Comparison of ENCODE assay signal across 7 mouse cellular contexts in genomic region chr1:131657945-131658354, GRCm38 (mm10). TPM values are rescaled to one million over a fixed set of nuclear protein-coding genes. Genes with fewer than 3 reads are reported as not detected.
DNase-seq lines count a peak whose midpoint lies in the region; ATAC-seq and TF ChIP-seq lines count a peak whose summit lies in the region.

No protein-coding gene starts in this region.

- ATAC-seq in embryonic facial prominence, embryonic 13.5 days (ENCODE audit: insufficient number of reproducible peaks, insufficient read depth, low FRiP score, low TSS enrichment, low read depth): peak; percentile 63; the same call in 1 of the 2 replicates
- ATAC-seq in limb, embryonic 13.5 days (ENCODE audit: low FRiP score, low read depth): peak; percentile 91
- ATAC-seq in midbrain, embryonic 16.5 days: peak; percentile 94

- peak overlapping the region; percentile 27 for H3K4me3 ChIP-seq in embryonic facial prominence, embryonic 13.5 days
- no peak overlapping the region for H3K4me3 ChIP-seq in heart, adult 2 months
- peak overlapping the region; percentile 24 for H3K4me3 ChIP-seq in limb, embryonic 13.5 days
- peak overlapping the region; percentile 36 for H3K4me3 ChIP-seq in midbrain, embryonic 16.5 days (ENCODE audit: low read depth, low read length)

- no peaks in the 10 kb centered on the region for H3K4me1 ChIP-seq in embryonic facial prominence, embryonic 13.5 days
- H3K4me1 ChIP-seq in heart, adult 2 months (ENCODE audit: control insufficient read depth, insufficient read depth, low read length): no peaks in the 10 kb centered on the region; the same call in 1 of the 2 replicates
- H3K4me1 ChIP-seq in limb, embryonic 13.5 days: 0 out of 2 replicates have a peak, but pooled peaks cover 5% of the 10 kb centered on the region
- H3K4me1 ChIP-seq in midbrain, embryonic 16.5 days (ENCODE audit: control insufficient read depth, insufficient read depth, low read length): peaks cover 7% of the 10 kb centered on the region

- H3K9me3 ChIP-seq in embryonic facial prominence, embryonic 13.5 days: no peaks in the 10 kb centered on the region
- no peaks in the 10 kb centered on the region for H3K9me3 ChIP-seq in limb, embryonic 13.5 days
- no peaks in the 10 kb centered on the region for H3K9me3 ChIP-seq in midbrain, embryonic 16.5 days (replicated peaks; ENCODE audit: control insufficient read depth, low read length, poor library complexity, severe bottlenecking)

- TF ChIP-seq CTCF in heart, adult 2 months (IDR thresholded peaks at IDR 0.05): peak; percentile 97; the same call in 1 of the 2 replicates

- TF ChIP-seq EP300 in heart, adult 2 months (IDR thresholded peaks at IDR 0.05; ENCODE audit: insufficient read depth, low read depth, low read length): 0 out of 2 replicates have a peak, but pooled peaks have one; percentile 35

- H3K27me3 ChIP-seq in embryonic facial prominence, embryonic 13.5 days: no peaks in the 10 kb centered on the region
- H3K27me3 ChIP-seq in heart, adult 2 months (ENCODE audit: control insufficient read depth, insufficient read depth, low read length): no peaks in the 10 kb centered on the region
- H3K27me3 ChIP-seq in limb, embryonic 13.5 days: no peaks in the 10 kb centered on the region
- H3K27me3 ChIP-seq in midbrain, embryonic 16.5 days (ENCODE audit: control insufficient read depth, insufficient read depth, low read depth, low read length): no peaks in the 10 kb centered on the region

- H3K79me2 ChIP-seq in heart, adult 2 months (replicated peaks; ENCODE audit: control insufficient read depth, insufficient read depth, low read length): no peaks in the 10 kb centered on the region

- H3K9ac ChIP-seq in embryonic facial prominence, embryonic 13.5 days: peak overlapping the region; percentile 41
- H3K9ac ChIP-seq in heart, adult 2 months (ENCODE audit: low read depth, low read length): no peak overlapping the region
- H3K9ac ChIP-seq in limb, embryonic 13.5 days: 0 out of 2 replicates have a peak overlapping the region, but pooled peaks have one; percentile 8
- peak overlapping the region; percentile 52 for H3K9ac ChIP-seq in midbrain, embryonic 16.5 days (ENCODE audit: low read depth, low read length)

- no peaks in the 10 kb centered on the region for H3K36me3 ChIP-seq in embryonic facial prominence, embryonic 13.5 days
- H3K36me3 ChIP-seq in heart, adult 2 months (ENCODE audit: control insufficient read depth, insufficient read depth, low read length): no peaks in the 10 kb centered on the region
- H3K36me3 ChIP-seq in limb, embryonic 13.5 days: no peaks in the 10 kb centered on the region
- no peaks in the 10 kb centered on the region for H3K36me3 ChIP-seq in midbrain, embryonic 16.5 days (ENCODE audit: control insufficient read depth, insufficient read depth, low read length)

- peak overlapping the region; percentile 53 for H3K4me2 ChIP-seq in embryonic facial prominence, embryonic 13.5 days
- H3K4me2 ChIP-seq in limb, embryonic 13.5 days (replicated peaks): peak overlapping the region; percentile 51
- H3K4me2 ChIP-seq in midbrain, embryonic 16.5 days (ENCODE audit: low read length): peak overlapping the region; percentile 59

- intact Hi-C loops in heart, adult 2 months (cut with DNase I): loop anchor here (1.0 kb wide), 1 partner anchor 45 kb away; no protein-coding TSS in a partner anchor

- peak overlapping the region; percentile 52; the same call in 1 of the 2 replicates for H3K27ac ChIP-seq in embryonic facial prominence, embryonic 13.5 days
- H3K27ac ChIP-seq in heart, adult 2 months: no peak overlapping the region
- peak overlapping the region; percentile 66; the same call in 1 of the 2 replicates for H3K27ac ChIP-seq in limb, embryonic 13.5 days
- H3K27ac ChIP-seq in midbrain, embryonic 16.5 days (ENCODE audit: low read length): peak overlapping the region; percentile 88

- no peak for TF ChIP-seq POLR2A in heart, adult 2 months (IDR thresholded peaks at IDR 0.05; ENCODE audit: insufficient read depth, low read depth, low read length)

- peak; percentile 90 for DNase-seq in adrenal gland, postnatal 25 days
- peak; percentile 86 to 90 for DNase-seq in heart, adult 2 months
- peak; percentile 83 to 89 for DNase-seq in kidney, adult 8-10 months
- DNase-seq in spleen, postnatal 10 days (ENCODE audit: low spot score in 2 of 2): peak; percentile 88 to 97

- under 1% methylated on average over 11 of the region's 11 CpGs for WGBS in embryonic facial prominence, embryonic 13.5 days
- under 1% methylated on average over 11 of the region's 11 CpGs for WGBS in heart, adult 2 months
- under 1% methylated on average over 11 of the region's 11 CpGs for WGBS in limb, embryonic 13.5 days
- 0% methylated on average over 11 of the region's 11 CpGs for WGBS in midbrain, embryonic 16.5 days

RNA-seq across cellular contexts. Expression of gene Ctse, which starts 19.8 kb away (rescaled TPM):
- total RNA-seq in adrenal gland, postnatal 25 days (2021): 0.43 and 0.52 TPM in 2 replicates
- polyA plus RNA-seq in embryonic facial prominence, embryonic 13.5 days (2015; fragmentation: Nextera tagmentation; extraction: Ambion mirVana): 0.33 TPM in 1 of 2 replicates, not detected in the other
- under 1 TPM; 0.63 to 0.86 TPM for total RNA-seq in heart, adult 2 months (2021)
- polyA plus RNA-seq in heart, adult 2 months (2012; rRNA removed): 0.39 and 0.70 TPM in 2 replicates
- 0.14 and 0.15 TPM in 2 replicates for polyA plus RNA-seq in limb, embryonic 13.5 days (2015; fragmentation: Nextera tagmentation; extraction: Ambion mirVana)
- not detected in 2 replicates for polyA plus RNA-seq in midbrain, embryonic 16.5 days (2015; fragmentation: Nextera tagmentation; extraction: Ambion mirVana)

RNA-seq across cellular contexts. Expression of gene Rab7b, which starts 30.5 kb away (rescaled TPM):
- 5.0 and 5.4 TPM in 2 replicates for total RNA-seq in adrenal gland, postnatal 25 days (2021)
- 4.9 and 5.0 TPM in 2 replicates for polyA plus RNA-seq in embryonic facial prominence, embryonic 13.5 days (2015; fragmentation: Nextera tagmentation; extraction: Ambion mirVana)
- 1 to 10 TPM; 3.0 to 3.5 TPM for total RNA-seq in heart, adult 2 months (2021)
- polyA plus RNA-seq in heart, adult 2 months (2012; rRNA removed): 3.7 and 3.9 TPM in 2 replicates
- 1.9 TPM in 2 replicates for polyA plus RNA-seq in limb, embryonic 13.5 days (2015; fragmentation: Nextera tagmentation; extraction: Ambion mirVana)
- polyA plus RNA-seq in midbrain, embryonic 16.5 days (2015; fragmentation: Nextera tagmentation; extraction: Ambion mirVana): 0.68 and 0.87 TPM in 2 replicates

RNA-seq across cellular contexts. Expression of gene Avpr1b, which starts 58.9 kb away (rescaled TPM):
- not detected in 2 replicates for total RNA-seq in adrenal gland, postnatal 25 days (2021)
- polyA plus RNA-seq in embryonic facial prominence, embryonic 13.5 days (2015; fragmentation: Nextera tagmentation; extraction: Ambion mirVana): not detected in 2 replicates
- total RNA-seq in heart, adult 2 months (2021): not detected
- not detected in 2 replicates for polyA plus RNA-seq in heart, adult 2 months (2012; rRNA removed)
- not detected in 2 replicates for polyA plus RNA-seq in limb, embryonic 13.5 days (2015; fragmentation: Nextera tagmentation; extraction: Ambion mirVana)
- not detected in 2 replicates for polyA plus RNA-seq in midbrain, embryonic 16.5 days (2015; fragmentation: Nextera tagmentation; extraction: Ambion mirVana)
